Mouse (Mus musculus) gastrocnemius, adult 2 months (tissue): ENCODE results near the gene Irf1. TPM values are rescaled to one million over a fixed set of nuclear protein-coding genes. Genes with fewer than 3 reads are reported as not detected.
A peak's percentile ranks its signal among the peaks of the same experiment; 100 is the strongest.

Experiments used
- DNase-seq: peaks from one replicate; pipeline ENCODE4 v3.0.0; 2022
- H3K27ac ChIP-seq: fragments of 200-600 bp; 2 replicates; pipeline ENCODE4 v1.8.1; 2022; ENCODE audit warnings: mild to moderate bottlenecking
- H3K4me3 ChIP-seq: fragments of 200-600 bp; 2 replicates; pipeline ENCODE4 v1.8.1; 2022; ENCODE audit warnings: mild to moderate bottlenecking, moderate library complexity
- CTCF ChIP-seq: fragments of 200-600 bp; IDR thresholded peaks from 2 replicates; pipeline ENCODE4 v1.8.1; 2022; ENCODE audit warnings: antibody characterized with exemption, mild to moderate bottlenecking, moderate library complexity
- intact Hi-C: fragments of 180-260 bp; cut with DNase I; formaldehyde crosslinking; loops from one replicate; pipeline ENCODE4 v1.15.1; 2025
- long read RNA-seq, 2 experiments: library from polyadenylated mRNA; stranded (forward); transcript quantifications; one replicate each; pipeline ENCODE4 v2.0.0; 2021
- total RNA-seq, 2 experiments: library from RNA; stranded (reverse); gene quantifications; 2 replicates each; pipeline ENCODE4 v1.2.3; 2021

Gene Irf1
- 1 to 10 TPM; 6.2 to 7.0 TPM for total RNA-seq
- long read RNA-seq, experiment 1, partial matches to known transcripts, result 0 of 3 reads
- long read RNA-seq, experiment 1, other reads (novel, unspliced or antisense), result 1 of 3 reads
- long read RNA-seq, experiment 2, partial matches to known transcripts, result 0 of 3 reads
- long read RNA-seq, experiment 2, other reads (novel, unspliced or antisense), result 1 of 3 reads

DNA sequence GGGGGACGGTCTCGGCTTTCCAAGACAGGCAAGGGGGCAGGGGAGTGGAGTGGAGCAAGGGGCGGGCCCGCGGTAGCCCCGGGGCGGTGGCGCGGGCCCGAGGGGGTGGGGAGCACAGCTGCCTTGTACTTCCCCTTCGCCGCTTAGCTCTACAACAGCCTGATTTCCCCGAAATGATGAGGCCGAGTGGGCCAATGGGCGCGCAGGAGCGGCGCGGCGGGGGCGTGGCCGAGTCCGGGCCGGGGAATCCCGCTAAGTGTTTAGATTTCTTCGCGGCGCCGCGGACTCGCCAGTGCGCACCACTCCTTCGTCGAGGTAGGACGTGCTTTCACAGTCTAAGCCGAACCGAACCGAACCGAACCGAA lies at the start of gene Irf1:
Gene Irf1, plus strand, starts transcription at position 255 of the 365 bp plus-strand sequence.
- H3K4me3 ChIP-seq, result peak within 1 kb of the TSS; percentile 98
- peak; percentile 96 for DNase-seq
- intact Hi-C loops, result no loop called here
- H3K27ac ChIP-seq, result peak within 1 kb of the TSS; percentile 94
- no peak for TF ChIP-seq CTCF

GRCm38 (mm10) chr11:53720715-53721114 lies 49.1 kb upstream of the Irf1 start, which contains the start of gene Il5:
Gene Il5, plus strand, starts transcription at chr11:53720794.
- H3K4me3 ChIP-seq, result no peak within 1 kb of the TSS
- no peak within 1 kb of the TSS for H3K27ac ChIP-seq
- no peak for TF ChIP-seq CTCF
- intact Hi-C loops, result no loop called here
- DNase-seq, result no peak

- no peak for DNase-seq
- Histone ChIP-seq H3K4me3 (no peak overlapping the region), H3K27ac (no peak overlapping the region)
- intact Hi-C loops, result no loop called here
- no peak for TF ChIP-seq CTCF
Observed at GRCm38 (mm10) chr11:53731457-53731856, 38.4 kb upstream of the Irf1 start.

DNA sequence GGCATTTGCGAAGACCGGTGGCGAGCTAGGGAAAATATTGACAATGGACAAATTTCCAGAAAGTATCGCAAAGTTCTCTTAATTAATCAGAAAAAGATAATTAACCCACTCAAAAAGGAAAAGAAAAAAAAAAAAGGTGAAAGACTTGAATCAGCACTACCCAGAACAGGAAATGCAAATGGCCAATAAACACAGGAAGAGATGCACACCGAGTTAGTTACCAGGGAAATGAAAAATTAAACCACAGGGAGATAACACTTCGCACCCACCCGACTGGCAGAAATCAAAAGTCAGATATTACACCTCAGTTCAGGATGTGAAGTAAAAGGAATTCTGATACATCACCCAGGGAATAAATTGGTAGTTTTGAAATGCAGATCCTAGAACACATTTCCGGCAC lies 37.6 kb upstream of the Irf1 start:
- H3K27ac ChIP-seq, result no peak overlapping the region
- no peak for TF ChIP-seq CTCF
- no peak overlapping the region for H3K4me3 ChIP-seq
- DNase-seq, result no peak
- intact Hi-C loops, result no loop called here

GRCm38 (mm10) chr11:53733824-53734223 lies 36.0 kb upstream of the Irf1 start:
- no peak overlapping the region for H3K27ac ChIP-seq
- TF ChIP-seq CTCF, result peak; percentile 17; the same call in 1 of the 2 replicates
- H3K4me3 ChIP-seq, result no peak overlapping the region
- no peak for DNase-seq
- intact Hi-C loops, result no loop called here

- intact Hi-C loops, result no loop called here
- no peak for TF ChIP-seq CTCF
- Histone ChIP-seq H3K27ac (no peak overlapping the region), H3K4me3 (no peak overlapping the region)
- DNase-seq, result no peak
Observed at GRCm38 (mm10) chr11:53734431-53734830, 35.4 kb upstream of the Irf1 start.

GRCm38 (mm10) chr11:53734970-53735681 lies 34.7 kb upstream of the Irf1 start:
- Histone ChIP-seq H3K4me3 (no peak overlapping the region), H3K27ac (no peak overlapping the region)
- intact Hi-C loops, result no loop called here
- TF ChIP-seq CTCF, result no peak
- no peak for DNase-seq

DNA sequence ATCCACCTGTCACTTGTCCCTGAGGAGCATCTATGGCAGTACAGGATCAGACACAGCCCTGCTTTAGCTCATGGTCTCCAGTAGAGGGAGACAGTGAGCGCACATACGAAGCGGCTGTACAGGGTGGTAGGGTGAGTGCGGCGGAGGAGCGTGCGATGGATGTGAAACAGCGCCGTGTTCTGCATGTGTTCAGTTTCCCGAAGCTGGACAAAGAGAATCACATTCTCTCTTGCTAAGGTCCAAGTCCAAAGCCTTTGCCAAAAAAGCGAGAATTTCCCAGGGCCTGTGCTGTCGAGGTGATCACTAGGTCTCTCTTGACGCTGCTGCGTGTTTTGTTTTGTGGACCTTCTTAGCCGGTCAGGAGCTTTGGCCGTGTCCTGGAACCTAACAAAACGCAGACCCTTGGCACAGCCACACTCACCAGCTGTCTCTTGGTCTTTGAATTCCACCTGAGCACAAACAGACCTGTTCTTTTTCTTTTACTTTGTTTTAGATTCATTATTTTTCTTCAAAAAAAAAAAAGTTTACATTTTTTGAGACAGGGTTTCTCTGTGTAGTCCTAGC lies 34.0 kb upstream of the Irf1 start:
- DNase-seq, result peak; percentile 67
- intact Hi-C loops, result loop anchor here (2.0 kb wide), 1 partner anchor 115 kb away; no protein-coding TSS in a partner anchor
- Histone ChIP-seq H3K4me3 (peak overlapping the region; percentile 62), H3K27ac (no peak overlapping the region; the same call in 1 of the 2 replicates)
- TF ChIP-seq CTCF, result peak; percentile 92

- peak; percentile 75 for DNase-seq
- Histone ChIP-seq H3K27ac (peak overlapping the region; percentile 67), H3K4me3 (no peak overlapping the region)
- intact Hi-C loops, result loop anchor here (2.0 kb wide), 1 partner anchor 114 kb away; no protein-coding TSS in a partner anchor
- peak; percentile 68 for TF ChIP-seq CTCF
Observed at GRCm38 (mm10) chr11:53736771-53737572, 32.8 kb upstream of the Irf1 start.

- no peak overlapping the region for H3K4me3 ChIP-seq
- H3K27ac ChIP-seq, result peak overlapping the region; percentile 67
- intact Hi-C loops, result loop anchor here (2.0 kb wide), 1 partner anchor 113 kb away; no protein-coding TSS in a partner anchor
- TF ChIP-seq CTCF, result peak; percentile 74
- DNase-seq, result peak; percentile 56
Observed at GRCm38 (mm10) chr11:53737573-53737946, 32.3 kb upstream of the Irf1 start.

DNA sequence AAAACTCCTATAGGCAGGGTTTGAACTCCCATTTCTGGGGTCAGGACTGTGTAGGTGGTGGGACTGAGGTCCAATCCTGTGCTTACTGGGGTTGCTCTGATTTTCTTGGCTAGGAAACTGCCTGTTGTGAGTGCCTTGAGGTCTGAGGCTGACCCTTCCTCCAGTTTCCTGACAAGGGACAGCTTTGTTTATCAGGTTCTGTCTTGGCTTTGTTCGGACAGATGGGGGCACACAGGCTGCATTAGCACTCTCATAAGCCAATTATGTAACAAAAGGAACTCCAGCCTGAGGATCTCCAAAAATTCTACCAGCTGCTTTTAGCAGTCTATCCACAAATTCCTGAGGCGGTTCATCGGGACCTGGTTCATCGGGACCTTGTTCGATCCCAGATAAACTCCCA lies 27.5 kb upstream of the Irf1 start:
- peak; percentile 42 for TF ChIP-seq CTCF
- H3K27ac ChIP-seq, result peak overlapping the region; percentile 35; the same call in 1 of the 2 replicates
- DNase-seq, result no peak
- intact Hi-C loops, result no loop called here
- H3K4me3 ChIP-seq, result no peak overlapping the region

DNA sequence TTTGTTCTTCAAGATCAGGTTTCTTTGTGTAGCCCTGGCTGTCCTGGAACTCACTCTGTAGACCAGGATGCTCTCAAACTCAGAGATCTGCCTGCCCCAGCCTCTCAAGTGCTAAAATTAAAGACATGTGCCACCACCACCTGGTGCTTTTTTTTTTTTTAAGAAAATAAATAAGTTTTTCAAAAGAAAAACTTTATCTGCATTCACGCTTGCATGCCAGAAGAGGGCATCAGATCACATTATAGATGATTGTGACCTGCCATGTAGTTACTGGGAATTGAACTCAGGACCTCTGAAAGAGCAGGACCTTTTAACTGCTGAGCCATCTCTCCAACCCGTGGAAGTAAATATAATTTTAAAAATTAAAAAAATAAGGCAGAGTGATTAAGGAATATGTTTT lies 24.6 kb upstream of the Irf1 start:
- peak; percentile 20; the same call in 1 of the 2 replicates for TF ChIP-seq CTCF
- intact Hi-C loops, result no loop called here
- Histone ChIP-seq H3K4me3 (no peak overlapping the region), H3K27ac (no peak overlapping the region)
- DNase-seq, result no peak

- no peak for DNase-seq
- intact Hi-C loops, result no loop called here
- Histone ChIP-seq H3K4me3 (no peak overlapping the region), H3K27ac (no peak overlapping the region)
- no peak for TF ChIP-seq CTCF
Observed at GRCm38 (mm10) chr11:53747985-53748384, 21.8 kb upstream of the Irf1 start.
